Mouse (Mus musculus) inflammation-experienced regulatory T-cells, adult 6 months (primary cell): Measurements from ENCODE around the gene Sh3bp5. TPM values are rescaled to one million over a fixed set of nuclear protein-coding genes. Genes with fewer than 3 reads are reported as not detected.

Experiments
- ATAC-seq: one replicate; pipeline ENCODE4 v1.8.0; 2017
- polyA plus RNA-seq, 3 experiments: library from polyadenylated mRNA; unstranded; fragments of 100-300 nt; shearing (Covaris generic); gene quantifications; one replicate each; pipeline ENCODE4 v1.2.1; 2017

Sh3bp5 gene
- polyA plus RNA-seq, 3 experiments from 2014 or later = 5.4 to 11.5 (median 7.1) TPM

DNA sequence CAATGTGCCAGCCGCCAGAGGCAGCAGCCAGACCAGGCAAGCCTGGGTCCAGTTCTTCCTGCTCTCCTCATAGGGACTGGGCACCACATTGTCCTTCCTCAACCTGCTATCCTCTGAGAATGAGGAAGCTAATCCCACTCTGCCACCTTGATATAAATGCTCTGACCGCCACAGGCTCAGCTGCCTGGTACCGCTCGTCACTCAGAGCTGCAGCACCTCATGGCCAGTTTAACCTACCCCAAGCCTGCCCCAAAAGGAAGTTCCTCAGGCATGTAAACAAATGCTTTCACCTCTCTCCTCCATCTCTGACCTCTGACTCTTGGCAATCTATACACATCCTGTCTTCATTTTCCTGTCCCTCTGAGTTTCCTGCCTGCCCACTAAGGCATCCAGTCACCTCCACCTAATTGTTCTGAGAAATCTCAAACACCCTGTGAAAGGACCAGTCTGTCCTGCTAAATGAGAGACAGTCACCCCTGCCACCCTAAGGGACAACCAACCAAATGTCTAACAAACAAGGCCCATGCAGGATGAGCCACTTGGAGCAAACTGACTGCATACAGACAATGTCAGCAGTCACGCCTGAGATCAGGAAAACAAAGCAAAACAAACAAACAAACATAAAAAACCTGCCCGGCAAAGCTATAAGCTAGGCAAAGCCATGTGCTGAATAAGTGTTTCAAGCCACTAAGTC is 27.8 kb downstream of the Sh3bp5 start:
- peak; percentile 68 for ATAC-seq

DNA sequence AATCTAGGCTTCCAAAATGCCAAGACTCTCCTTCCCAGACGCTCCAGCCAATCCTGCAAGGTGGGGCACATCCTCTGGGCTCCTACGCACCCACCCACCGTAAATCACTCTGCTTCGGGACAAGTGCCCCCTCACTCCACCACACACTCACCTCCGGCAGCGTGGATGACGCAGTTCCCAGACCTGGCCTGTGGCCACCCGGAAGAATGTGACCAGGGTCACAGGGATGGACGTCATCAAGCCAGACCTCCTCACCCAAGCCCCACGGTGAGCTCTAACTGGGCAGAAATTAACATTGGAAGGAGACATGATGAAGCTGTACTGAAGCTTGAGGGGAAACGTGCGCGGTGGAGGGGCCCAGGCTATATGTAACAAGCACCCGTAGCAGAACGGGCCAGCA is 28.7 kb downstream of the Sh3bp5 start:
- ATAC-seq = no peak

DNA sequence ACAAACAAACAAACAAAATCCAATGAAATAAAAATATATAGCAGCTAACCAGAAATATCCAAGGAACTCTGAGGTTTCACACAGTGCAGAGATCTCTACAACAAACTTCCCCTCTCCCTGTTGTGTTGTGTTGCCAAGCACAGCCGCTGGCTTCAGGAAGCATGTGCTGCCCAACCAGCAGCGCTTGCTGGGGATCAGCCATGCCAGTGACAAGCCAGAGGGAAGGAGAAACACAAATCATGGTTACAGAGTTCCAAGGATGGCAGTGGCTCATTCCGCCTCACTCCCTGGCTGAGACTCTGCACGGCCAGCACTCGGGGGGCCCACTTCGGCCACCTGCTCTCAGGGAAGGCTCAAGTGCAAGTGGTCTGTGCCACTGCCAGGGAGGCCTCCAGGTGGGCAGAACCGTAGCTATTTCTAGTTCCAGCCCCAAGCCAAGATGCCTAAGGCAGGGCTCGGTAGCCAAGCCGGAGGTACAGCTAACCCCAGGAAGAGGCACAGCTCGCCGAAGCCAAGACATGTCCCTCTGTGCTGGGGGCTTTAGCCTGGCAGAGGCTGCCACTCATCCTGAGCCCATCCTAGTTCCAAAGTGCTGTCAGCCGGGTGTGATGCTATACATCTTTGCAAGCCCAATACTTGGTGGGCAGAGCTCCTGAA is 29.6 kb downstream of the Sh3bp5 start:
- ATAC-seq = no peak

DNA sequence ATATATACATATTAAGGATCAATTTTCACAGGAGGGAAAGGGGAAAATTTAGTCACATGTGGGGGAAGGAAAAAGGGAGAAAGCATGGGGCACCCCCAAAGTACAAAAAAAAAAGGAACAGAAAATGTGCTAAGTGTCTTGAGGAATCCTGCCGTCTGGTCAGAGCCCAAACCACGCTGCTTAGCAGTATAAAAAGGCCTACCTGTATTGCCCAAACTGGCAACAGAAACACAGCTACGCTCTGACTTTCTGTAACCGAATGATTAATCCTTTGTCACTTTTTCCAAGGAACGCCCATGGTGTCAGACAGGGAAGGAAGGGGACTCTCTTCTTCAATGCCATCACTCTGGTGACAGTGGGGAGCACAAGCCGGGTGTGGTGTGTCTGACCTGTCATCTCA is 30.2 kb downstream of the Sh3bp5 start:
- ATAC-seq = no peak

DNA sequence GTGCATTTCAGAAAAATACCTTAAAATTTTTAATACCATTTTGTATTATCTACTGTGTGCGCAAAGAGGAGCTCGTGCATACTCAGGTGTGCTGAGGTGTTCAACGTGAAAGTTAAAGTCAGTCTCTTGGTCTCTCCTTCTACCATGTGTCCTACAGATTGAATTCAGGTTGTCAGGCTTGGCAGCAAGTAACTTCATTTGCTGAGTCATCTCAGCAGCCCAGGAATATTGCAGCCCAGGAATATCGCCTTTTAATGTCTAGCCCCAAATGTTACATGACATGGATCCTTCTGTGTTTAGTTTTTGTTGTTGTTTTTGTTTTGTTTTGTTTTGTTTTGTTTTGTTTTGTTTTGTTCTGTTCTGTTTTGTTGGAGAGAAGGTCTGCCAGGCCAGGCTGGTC is 31.2 kb downstream of the Sh3bp5 start:
- ATAC-seq = no peak

DNA sequence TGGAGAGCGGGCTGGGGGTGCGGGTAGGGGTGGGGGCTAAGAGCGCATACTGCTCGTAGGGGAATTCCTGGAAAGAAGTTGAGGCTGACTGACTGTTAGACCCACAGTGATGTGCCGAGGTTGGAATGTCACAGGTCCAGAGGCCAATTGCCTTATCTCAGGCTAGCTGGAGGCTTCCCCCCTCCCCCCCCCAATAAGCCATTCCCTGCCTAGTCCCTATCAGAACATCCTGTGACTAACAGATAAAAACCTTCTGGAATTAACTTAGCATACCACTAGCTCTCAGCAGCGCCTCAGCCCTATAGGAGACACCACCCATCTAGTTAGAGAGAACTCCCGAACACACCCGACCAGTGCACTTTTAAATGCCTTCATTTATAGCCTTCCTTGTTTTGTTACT is 31.9 kb downstream of the Sh3bp5 start:
- ATAC-seq = no peak

DNA sequence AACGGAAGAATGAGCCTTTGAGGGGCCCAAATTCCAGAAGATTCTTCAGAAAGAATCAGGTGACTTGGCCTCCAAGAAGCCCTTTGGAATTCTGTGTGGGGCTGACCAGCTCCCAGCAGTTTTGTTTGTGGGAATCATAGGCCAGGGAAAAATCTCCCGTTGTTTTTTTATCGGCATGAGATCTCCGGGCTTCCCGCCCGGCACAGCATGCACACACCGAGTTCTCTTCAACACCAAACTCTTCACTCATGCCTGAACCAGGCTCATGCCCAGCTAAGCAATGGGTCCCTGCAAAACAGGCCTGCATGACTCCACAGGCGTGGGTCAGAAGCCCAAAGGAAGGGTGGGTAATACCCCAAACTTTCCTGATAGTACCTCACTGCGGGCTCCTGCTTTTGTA is 32.3 kb downstream of the Sh3bp5 start:
- no peak for ATAC-seq

DNA sequence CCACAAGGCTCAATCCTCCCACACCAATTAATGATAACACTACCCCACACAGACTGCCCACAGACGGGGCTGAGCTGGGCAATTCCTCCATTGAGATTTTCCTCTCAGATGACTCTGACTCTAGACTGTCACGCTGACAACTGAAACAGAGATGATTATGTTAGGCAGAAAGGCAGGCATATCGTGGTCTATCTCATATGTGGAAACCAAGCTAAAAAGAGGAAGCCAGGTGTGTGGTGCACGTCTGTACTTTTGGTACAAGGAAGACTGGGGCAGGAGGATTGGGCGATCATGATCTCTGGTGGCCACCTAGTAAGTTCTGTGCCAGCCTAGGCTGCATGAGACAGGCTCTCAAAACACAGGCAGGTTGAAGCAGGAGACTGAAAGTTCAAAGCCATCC is 33.2 kb downstream of the Sh3bp5 start:
- ATAC-seq = no peak

DNA sequence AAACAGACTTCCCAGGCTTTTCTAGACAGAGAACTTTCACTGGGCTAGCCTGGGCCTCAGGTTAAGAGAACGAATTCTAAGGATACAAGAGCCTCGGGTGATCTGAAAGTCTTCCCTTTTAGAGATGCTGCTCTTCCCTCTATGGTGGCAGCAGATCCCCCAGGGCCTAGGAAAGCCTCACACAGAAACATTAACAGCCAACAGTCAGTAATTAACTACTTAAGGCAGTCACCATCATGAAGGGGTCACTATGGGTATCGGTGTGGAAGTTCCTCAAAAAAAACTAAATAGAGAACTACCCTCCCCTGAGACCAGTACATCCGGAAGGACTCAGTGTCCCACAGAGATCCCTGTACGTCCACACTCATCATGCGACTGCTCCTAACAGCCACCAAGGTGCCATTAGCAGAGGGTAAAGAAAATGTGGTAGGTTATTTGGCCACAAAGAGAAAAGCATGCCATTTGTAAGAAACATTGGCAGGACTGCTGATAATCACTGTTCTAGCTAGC is 33.9 kb downstream of the Sh3bp5 start:
- no peak for ATAC-seq

DNA sequence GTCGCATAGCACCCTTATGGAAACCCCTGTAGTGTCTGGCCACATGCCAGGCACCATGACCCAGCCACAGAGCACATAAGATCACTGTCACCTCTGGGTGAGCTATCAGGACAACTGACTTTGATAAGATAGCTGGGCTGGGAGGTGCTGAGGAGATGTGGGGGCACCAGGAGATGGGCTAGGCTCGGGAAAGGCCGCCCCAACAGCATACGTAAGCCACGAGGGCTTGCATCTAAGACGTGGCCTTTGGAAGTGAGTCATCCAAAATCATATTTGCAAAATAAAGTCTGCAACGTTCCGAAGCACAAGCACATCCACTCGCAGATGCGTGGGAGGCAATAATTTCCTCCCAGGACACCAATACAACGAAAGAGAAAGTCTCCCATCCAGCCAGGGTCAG is 35.0 kb downstream of the Sh3bp5 start:
- peak; percentile 39 for ATAC-seq

DNA sequence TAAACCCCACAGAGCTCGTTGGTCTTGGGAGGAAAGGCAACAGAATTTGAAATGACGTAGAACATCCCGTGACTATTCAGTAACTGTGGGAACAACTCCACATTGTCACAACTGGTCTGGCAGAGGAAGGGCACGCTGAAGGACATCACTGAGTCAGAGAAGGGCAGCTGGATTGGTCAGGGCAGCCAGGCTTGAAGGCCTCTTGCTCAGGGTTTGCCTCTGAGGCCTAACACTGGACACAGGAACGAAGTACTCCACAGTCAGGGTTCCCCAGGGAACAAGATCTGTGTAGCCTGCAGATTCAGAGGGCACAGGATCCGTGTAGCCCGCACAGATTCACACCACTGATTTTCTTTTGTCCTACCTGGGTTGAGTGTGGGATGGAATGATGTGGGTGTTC is 35.6 kb downstream of the Sh3bp5 start:
- no peak for ATAC-seq

DNA sequence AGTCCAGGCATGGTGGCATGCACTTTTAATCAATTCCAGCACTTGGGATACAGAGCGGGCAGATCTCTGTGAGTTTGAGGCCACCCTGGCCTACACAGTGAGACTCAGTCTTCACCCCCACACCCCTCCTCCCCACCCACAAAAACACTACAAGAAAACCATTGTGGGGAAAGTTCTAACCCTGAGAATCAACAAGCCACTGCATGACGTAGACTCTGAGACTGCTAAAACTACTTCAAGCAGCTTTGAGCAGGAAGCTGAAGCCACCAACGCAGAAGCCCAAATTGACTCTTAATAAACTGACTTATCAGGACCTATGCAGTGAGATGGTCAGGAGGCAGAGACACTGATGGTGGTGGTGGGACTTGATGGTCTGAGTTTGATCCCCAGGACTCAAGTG is 36.6 kb downstream of the Sh3bp5 start:
- ATAC-seq = peak; percentile 84

DNA sequence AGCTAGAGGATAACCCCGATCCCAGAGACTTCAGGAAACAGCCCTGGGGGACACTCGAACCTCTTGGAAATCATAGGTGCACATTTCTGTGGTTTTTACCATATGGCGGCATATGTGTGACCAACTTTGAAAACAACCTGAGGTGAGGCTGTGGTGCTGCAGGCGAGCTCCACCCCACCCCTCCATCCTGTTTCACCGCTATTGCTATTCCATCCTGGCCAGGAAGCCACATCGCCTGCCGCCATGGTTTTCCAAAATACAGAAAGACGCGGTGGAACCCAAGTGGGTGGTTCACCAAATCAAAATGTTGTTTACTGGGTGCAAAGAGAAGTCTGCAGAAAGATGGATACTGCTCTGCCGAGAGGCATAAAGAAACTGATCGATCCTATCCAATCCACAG is 37.1 kb downstream of the Sh3bp5 start:
- ATAC-seq = peak; percentile 49

DNA sequence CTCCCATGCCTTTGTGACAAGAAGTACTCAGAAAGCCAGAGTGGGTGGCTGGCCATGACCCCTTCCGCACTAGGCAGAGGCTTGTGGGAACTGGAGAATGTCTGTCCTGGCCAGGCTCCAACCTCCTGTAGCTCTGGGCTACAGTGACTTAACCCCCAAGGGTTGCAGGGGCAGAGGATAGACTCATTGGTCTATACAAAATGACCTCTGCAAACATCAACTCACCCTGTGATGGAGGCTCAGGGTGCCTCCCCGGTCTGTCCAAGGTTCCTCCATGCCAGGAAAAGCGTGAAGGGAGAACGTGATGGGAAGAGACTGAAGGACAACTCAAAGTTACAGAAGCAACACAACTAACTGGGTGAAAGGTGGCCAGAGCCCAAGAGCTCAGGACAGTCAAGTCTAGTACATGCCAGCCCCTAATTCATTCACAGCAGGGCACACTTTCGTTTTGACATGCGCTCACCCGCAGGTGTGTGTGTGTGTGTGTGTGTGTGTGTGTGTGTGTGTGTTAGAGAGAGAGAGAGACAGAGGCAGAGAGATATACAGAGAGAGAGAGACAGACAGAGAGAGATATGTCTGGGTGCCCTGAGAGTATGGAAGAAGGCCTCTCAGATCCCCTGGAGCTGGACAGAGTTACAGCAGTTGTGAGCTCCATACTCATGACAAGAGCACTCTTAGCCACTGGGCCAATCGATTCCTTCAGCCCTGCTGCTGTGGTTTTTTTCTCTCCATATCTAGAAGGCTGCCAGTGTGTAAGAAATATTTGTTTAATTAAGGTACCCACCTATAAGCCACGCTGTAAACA is 37.9 kb downstream of the Sh3bp5 start:
- no peak for ATAC-seq

DNA sequence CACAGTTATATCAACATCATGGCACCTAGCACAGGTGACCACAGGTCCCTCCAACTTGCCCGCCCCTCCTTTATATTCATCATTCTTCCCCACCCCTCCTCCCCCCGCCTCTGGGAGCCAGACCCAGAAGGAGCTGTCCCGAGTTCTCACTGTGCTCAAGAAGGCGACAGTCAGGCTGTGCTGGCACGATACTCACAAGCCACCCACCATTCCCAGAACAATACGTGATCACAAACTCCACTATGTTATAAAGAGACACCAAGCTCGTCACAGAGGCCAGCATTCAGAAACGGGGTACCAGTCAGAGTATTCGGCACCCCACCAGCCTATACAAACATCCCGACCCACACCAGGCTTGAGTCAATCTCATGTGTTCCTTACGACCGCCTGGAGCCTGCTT is 38.5 kb downstream of the Sh3bp5 start:
- no peak for ATAC-seq

DNA sequence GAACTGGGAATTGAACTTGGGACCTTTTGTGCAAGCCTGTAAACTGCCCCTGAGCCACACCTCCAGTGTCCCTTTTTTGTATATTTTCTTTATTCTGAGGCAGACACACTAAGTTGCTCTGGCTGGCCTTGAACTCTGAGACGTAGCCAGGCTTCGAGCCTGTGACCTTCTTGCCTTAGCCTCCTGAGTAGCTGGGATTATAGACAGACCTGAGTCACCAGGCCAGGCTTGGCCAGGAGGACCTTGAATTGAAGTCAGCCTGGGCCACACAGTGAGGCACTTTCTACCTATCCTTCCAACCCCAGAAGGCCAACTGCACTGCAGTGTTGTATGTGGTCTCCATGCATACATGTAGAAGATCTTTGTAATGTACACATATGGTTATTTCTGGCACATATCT is 39.5 kb downstream of the Sh3bp5 start:
- ATAC-seq = no peak

DNA sequence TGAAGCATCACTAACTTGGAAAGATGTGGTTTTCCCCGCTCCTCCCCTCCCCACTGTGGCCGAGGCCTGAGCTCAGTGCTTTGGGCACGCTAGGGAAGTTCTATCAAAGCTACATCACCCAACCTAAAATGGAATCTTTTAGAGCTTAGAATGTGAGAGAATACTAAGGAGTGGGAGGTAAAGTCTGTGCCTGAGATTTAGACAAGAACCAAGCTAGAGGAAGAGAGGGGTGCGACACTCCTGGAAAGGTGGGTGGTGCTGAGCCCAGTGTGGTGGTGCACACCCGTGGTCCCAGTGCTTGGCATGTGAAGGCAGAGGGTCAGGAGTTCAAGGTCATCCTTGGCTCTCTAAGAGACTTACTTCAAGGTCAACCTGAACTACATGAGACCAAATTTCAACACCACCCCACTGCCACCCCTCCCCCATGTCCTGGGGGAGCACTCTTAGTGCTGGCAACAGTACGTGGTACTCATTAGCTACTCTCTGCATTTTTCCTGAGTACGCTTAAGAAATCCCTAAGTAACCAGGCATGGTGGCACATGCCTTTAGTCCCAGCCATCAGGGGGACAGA is 40.2 kb downstream of the Sh3bp5 start:
- ATAC-seq = no peak

DNA sequence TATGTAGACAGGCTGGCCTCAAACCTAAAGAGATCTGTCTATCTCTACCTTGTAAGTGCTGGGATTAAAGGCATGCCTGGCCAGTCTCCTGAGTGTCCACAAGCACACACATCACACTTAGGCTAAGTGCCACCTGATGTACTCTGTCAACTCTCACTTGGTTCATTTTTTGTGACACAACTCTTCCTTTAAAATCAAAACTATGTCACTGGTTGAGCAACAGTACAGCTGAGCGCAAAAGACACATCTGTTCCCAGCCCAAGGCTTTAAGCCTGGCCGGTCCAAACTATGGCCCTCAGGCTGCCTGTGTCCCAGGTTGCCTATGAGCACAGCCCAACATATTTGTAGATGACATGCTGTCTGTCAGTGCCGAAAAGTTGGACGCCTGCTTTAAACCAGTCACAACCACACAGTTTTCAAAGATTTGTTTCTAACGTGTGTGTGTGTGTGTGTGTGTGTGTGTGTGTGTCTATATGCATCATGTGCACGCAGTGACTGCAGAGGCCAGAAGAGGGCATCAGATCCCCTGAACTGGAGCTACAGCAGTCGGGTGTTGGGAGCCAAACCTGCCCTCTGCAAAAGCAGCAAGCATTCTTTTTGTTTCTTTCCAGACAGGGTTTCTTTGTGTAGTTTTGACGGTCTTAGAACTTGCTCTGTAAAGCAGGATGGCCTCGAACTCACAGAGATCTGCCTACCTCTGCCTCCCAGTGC is 40.9 kb downstream of the Sh3bp5 start:
- ATAC-seq = no peak

DNA sequence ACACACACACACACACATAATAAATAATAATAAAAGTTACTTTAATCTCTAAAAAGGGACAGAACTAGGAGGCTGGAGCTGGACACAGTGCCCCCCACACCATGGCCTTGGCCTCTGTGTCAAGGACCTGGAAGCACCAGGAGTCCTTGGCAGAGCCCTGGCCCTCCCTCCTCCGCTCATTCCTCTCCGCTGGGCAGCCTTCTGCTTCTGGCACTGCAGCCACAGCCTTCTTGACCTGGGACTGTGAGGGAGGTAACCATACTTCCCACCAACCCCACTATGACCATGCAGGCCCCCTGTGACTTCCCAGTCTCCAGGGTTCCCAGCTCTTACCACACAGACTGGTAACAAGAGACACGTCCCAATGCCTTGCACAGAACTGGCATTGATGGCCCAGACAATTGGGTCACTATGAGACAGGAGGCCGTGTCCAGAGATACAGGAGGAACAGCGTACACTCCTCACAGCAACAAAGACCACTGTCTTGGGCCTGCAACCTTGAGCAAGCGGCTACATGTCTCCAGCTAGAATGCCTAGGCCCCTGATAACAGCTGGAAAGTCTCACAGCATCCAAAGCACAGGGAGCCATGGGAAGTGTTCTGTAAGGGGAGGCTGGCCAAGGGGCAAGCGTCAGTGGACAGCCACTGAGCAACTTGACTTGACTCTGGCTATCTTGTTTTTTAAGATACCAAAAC is 41.8 kb downstream of the Sh3bp5 start:
- ATAC-seq = no peak

DNA sequence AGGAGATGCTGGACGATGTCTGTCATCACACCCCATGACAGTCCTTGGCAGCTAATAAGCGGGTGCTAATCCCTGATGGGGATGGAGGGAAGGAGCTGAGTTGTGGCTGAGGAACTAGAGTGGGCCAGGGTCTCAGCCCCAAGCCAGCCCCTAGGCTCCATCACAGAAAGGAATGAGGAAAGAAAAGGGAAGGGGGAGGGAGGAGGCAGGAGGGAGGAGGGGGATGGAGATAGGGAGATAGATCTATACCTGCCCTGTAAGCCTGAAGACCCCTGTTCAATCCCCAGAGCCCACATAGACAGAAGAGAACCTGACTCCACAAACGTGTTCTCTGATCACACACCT is 42.4 kb downstream of the Sh3bp5 start:
- no peak for ATAC-seq

DNA sequence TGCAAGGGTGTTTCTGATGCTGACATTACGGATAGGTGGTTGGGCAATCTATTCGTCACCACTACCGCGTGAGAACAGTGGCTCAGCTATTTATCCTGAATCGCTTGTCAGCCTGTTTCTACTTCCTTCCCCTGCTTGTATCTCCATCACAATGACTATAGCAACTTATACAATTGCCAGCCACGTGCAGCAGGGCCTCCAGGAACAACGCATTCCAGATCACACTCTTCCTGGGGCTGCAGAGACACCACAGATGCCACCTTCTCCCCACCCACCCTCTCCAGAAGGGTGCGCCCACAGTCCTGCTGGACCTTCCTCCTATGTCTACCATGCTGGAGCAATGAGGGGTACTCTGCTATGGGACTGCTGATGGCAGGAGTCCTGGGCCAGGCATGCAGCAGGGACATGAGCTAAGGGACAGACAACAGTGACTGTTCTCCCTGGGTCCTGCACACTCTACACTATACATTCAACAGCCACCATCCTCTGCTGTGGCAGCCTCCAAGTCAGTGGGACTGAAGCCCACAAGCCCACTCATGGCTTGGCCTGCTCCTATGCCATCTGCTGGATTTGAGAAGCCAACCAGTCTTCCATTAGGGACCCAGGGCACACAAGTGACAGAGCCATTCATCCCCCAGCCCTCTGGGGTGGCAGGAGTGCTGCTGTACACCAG is 42.9 kb downstream of the Sh3bp5 start:
- no peak for ATAC-seq

DNA sequence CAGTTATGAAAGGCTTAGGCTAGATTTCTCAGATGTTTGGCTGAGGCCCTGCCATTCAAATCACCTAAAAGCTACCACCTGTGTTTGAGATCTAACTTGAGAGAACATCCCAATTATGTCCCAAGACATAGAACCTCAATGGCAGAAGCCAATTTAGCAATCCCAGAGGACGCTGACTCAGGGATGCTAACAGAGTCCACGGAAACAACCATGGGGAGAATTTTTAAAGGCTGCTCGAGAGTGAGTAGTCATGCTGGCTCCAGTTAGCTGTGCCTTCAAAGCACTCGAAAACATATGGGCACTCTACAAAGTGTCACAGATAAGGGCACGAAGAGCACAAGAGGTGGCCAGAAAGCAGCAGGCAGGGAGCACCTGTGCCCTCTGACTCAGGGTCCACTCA is 43.6 kb downstream of the Sh3bp5 start:
- ATAC-seq = no peak
